Mouse (Mus musculus) bone marrow, adult 2 months (tissue): Measurements from ENCODE around the gene Vav3.

Experiments used
- CTCF ChIP-seq: fragments of 200-500 bp; IDR thresholded peaks from 2 replicates; pipeline ENCODE4 v1.5.1; 2011; ENCODE audit warnings: low read length, control low read depth; ENCODE audit not compliant: control insufficient read depth, insufficient read depth
- POLR2A ChIP-seq: fragments of 200-500 bp; IDR thresholded peaks from 2 replicates; pipeline ENCODE4 v1.6.1; 2011; ENCODE audit warnings: low read depth, mild to moderate bottlenecking, control low read depth, low read length, borderline replicate concordance; ENCODE audit not compliant: control insufficient read depth

GRCm38 (mm10) chr3:109622361-109622760 lies 281.9 kb downstream of the Vav3 start:
- TF ChIP-seq POLR2A (no peak), CTCF (no peak)
